Mouse (Mus musculus) frontal cortex, adult 2 months (tissue): ENCODE results near the gene Zdhhc17. TPM values are rescaled to one million over a fixed set of nuclear protein-coding genes. Genes with fewer than 3 reads are reported as not detected.

Experiments used
- DNase-seq, 2 experiments: peaks; one replicate each; pipeline ENCODE4 v3.0.0; 2022; ENCODE audit warnings: low spot score in 1 of 2; ENCODE audit errors: extremely low spot score in 1 of 2
- polyA plus RNA-seq: library from polyadenylated mRNA; depleted of rRNA; stranded (reverse); fragments of >200 nt; gene quantifications from 2 replicates; pipeline ENCODE4 v1.2.3, GENCODE M21; 2012

The Zdhhc17 gene
- polyA plus RNA-seq, 1 experiment: 97.1 TPM

DNA sequence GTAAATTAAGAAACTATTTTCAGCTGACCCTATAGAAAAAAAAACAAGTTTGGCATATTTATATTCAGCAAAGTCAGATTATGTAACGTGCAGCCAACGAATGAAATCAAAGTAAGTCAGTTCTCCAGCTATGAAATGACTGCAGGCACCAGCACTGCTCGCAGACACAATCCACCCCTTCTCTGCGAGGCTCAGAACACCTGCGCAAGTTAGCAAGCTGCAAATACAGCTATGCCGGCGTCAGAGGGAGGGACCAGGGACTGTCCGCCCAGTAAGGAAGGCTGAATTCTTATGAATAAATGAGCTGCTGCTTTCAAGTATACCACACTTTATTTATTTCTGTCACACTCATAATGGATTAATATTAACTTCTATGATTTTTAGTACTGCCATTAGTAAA lies 50.2 kb downstream of the Zdhhc17 start:
- DNase-seq: peak in 1 of 2 experiments; percentile 49

DNA sequence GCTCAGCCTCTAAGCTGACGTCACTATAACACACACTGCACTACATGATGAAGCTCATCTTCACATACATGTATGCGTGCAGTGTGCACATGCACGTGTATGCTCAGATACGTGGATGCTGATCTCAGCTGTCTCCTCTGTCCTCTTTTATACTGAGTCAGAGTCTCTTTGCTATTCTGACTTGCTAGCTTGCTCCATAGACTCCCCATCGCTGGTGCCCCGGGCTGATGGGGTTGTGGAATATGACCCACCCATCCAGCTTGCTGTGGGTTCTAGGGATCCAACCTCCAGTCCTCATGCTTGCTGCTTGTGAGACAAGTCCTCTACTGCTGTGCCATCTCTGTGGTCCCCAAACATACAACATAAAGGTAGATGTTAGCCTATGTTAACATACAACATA lies 51.1 kb downstream of the Zdhhc17 start:
- no peak for DNase-seq

DNA sequence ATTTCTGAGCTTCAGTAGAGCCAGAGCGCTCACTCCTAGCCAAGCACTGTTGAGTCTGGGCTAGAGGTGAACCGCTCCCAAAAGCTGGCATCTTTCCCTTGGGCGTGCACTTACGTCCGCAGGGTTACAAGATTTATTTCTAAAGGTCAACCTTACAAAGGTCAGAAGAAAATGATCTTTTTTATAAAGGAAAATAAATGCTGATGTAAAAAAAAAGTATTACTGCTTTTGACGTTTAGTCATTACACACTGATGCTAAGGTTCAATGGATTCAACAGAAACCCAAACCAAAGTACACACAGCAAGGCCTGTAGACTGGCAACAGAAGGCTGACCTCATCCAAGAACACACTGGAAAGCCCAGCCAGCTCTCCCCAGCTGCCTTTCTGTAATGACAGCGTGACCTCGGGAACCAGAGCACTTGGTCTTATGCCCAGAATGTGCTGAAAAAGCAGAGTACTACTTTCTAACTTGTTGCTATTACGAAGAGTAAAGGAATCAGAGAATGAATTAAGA lies 56.9 kb downstream of the Zdhhc17 start:
- peak; percentile 33 to 62 for DNase-seq

DNA sequence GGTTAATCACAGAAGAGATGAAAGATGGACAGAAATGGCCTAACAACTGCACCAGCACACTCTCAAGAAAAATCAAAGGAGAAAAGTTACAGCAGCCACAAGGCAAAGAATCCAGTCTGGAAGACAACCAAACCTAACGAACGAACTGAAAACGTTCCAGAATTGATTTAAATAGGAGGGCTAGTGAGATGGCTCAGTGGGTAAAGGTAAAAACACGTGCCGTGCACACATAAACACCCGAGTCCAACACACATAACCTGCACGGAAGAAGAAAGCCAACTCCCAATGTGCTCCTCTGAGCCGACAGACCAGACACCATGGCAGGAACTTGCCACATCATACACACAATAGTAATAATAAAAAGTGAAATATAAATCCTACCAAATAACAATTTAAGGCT lies 57.7 kb downstream of the Zdhhc17 start:
- no peak for DNase-seq

DNA sequence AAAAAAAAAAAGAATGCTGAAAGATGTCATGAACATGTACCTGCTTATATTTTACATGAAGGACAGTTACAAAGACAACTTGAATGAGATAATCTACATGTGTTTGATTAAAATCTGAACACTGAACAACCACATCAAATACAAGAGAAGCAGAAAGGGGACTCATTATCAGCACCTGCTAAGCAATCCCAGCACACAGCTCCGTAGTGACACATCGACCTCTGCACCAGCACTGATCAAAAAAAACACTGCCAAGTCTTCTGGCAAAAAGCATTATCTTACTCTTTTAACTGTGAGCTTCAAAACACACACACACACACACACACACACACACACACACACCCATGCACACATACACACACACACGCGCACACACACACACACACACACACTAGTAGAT lies 58.2 kb downstream of the Zdhhc17 start:
- no peak for DNase-seq

DNA sequence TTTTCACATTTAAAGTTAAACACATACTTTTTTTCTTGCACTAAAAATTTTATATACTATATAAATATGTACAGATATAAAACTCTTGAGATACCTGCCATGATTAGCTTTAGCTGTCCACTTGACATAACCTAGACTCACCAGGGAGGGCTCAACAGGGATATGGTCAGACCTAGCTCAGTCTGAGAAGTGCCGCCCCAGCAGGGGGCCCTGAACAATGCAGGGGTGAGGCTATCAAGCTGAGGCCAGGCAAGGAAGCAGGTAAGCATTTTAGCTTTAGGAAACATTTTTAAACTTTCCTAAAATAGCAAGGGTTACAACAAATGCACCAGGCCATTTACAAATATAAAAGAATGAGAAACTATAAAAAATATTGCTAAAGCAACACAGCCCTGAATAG lies 58.8 kb downstream of the Zdhhc17 start:
- no peak for DNase-seq

DNA sequence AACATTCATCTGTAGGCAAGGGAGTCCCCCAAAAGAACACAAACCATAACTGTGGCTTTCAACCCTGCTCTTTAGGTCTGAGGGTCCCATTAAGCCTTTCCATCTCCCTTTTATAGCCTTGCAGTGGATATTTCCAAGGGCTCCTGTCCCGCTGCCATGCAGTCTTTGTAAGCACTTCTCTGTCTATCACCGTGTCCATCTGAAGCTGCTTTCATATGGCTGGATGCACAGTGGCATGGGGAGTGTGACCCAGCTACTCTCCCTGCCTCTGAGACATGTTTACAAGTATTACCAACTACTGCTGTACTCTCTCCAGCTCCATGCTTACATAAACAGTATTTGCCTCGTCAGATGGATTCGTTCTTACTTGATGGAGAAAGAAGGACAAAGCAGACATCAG lies 62.4 kb downstream of the Zdhhc17 start:
- DNase-seq: no peak

DNA sequence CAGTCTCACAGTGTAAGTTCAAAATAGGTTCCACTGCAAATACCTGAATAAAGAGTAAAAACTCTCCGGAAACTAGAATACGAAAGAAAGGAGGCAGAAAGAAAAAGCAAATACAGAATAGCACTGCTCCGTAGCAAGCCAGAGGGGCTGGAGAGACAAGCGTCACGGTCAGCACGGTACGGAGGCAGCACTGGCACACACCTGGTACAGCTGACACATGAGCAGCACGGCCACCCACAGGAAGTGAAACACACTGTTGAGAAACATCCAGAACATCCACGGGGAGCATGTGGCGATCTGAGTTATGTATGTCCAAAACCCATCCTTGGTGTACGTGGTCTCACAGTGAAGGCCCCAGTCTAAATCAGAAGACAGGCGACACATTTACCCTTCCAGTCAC lies 64.0 kb downstream of the Zdhhc17 start:
- DNase-seq: no peak

DNA sequence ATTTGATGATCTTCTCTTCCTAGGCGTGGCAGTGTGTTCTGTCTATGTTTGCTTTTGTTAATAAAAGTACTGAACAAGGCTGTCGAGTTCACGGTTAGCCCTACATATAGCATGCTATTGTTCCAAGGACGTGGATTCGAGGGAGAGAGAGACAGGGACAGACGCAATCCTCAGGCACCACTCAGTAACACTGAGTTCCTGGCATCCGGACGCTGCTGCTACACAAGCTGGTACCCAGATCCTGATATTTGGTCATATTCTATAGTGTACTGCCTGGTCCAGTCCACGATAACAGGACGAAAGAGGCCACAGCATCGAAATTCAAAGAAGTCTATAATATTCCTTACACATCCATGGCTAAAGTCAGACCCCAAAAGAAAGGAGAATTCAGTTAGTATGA lies 65.8 kb downstream of the Zdhhc17 start:
- no peak for DNase-seq

DNA sequence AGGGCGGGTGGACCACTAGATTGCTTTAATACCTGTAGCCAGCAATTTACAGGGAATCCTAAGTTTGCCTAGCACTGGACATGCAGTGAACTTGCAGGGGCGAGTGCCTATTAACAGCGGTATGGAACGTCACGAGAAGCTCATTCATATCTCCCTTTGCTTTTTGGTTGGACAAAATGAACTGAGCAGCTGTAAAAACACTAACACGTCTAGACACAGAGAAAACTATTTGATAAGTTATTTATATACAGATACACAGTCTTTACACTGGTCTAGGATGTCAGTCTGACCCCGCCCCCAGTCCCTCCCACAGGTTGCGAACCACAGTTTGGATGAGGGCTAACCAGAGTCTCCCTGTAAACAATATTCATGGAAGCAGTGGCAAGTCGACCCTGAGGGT lies 67.1 kb downstream of the Zdhhc17 start:
- DNase-seq: no peak

DNA sequence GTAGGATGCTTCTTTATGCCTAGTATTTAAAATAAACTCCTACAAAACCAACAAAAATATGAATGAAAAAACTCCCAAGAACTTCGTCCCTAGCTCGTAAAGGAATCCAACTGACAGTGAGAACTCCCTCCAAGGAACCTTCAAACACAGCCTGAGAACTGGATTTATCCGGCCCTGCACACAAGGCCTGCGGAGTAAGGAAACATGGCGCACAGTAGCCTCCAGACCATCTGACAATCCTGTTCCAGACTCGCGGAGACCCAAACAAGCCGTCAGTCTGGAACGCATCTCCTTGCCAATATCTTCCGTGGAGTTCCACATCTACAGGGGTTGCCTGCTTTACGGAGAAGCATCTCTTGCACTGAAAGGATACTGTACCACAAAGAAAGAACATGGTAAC lies 68.0 kb downstream of the Zdhhc17 start:
- DNase-seq: no peak

DNA sequence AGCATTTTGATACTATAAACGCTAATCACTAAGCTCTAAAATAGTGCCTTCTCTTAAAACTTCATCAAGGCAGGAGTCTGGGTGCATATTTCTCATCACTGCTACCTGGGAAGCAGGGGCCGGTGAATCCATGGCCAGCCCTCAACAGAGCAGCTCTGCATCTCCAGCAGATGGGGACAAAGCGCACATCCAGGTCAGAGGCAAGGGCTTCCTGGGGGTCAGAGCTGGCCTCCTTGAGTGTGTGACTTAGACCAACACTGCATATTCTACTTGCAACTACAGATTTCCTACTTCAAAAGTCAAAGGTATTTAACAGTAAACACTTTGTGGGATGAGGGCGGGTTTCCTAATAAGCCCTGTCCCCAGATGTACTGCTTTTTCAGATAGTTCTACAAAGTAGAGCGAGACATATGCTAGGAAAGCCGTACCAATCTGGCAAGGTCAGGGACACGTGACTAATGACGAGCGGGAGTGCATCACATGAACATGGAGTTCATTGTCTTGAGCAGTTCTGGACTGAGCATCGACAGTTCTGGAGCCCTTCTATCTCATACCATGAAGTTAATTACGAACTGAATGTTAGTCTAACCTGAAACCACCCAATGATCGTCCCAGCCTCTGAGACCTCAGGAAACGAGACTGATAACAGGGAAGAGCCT lies 69.1 kb downstream of the Zdhhc17 start:
- no peak for DNase-seq

DNA sequence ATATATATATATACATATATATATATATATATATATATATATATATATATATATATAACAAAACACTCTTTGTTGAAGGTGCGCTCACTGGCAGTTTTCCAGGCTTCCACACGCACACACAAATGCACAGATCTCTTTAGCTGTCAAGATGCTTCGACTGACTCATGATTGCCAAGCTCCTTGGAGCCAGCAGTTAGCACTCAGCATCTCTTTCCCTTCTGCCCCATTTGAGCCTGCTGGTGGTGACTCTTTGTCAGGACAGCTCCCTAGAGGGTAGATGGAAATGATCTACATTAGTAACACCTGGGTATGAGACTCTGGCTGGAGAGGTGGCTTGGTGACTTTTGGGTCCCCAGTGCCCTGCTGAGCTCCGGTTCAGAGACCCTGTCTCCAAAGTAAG lies 70.2 kb downstream of the Zdhhc17 start:
- DNase-seq: no peak

DNA sequence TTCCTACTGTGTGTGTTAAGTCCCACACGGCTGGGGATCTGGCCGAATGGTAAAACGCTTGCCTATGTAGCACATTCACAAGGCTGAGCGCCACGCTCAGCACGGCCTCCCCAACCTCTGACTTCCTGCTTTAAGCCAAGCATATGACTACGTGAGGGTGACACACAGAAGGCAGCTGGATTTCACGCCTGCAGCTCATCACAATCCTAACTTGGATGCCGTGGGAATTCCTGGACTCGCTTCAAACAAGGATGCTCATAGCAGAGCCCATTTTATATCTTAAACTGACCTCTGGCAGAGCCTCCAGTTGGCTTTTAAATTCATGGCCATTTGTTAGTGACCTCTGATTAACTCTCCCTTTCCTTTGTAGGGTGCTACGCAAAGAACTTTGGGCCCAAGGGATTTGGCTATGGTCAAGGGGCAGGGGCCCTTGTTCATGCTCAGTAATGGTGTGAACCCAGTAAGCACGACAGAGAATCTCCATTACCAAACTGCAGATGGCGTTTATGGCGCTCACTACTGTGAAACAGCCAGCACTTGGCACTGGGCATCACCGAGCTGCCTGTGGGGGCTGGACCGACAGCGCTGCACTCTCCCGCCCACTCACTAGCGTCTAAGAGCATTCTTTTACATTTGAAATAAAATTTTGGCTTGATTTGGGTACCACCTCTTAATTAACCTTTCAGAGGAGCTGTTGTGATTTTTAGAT lies 70.9 kb downstream of the Zdhhc17 start:
- peak; percentile 62 to 78 for DNase-seq

DNA sequence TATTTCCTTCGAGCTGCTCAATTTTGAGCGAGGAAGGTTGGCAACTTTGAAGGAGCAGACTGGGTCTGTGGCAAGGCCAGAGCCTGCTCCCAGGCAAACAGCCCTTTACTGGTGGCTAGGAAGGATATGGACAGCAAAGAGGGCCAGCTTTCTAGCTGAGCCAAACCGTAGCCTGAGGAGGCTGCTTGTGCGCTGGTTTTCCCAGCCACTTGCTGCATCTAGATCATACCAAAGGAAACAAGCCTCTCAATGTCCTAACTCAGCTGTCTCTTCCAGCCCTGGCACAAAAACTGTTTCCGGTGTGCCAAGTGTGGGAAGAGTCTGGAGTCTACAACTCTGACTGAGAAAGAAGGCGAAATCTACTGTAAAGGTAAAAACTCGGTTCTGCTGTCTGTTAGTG lies 71.6 kb downstream of the Zdhhc17 start:
- no peak for DNase-seq

DNA sequence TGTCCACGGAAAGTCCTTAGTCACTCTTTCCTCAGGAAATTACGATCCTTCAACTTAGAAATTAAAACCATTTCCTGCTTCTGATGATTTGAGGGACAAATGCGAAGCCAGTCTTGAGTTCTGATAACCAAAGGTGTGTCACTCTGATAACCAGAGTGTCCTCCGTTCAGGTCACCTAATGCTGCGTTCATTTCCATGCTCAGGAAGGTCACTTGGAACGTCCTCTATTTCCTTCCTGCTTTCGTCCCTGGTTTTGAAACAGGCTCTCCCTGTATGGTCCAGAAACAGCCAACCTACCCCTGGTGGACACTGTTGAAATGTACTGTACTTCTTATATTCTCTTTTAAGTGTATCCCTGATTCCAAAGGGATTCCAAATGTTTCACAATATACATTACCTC lies 74.3 kb downstream of the Zdhhc17 start:
- no peak for DNase-seq

DNA sequence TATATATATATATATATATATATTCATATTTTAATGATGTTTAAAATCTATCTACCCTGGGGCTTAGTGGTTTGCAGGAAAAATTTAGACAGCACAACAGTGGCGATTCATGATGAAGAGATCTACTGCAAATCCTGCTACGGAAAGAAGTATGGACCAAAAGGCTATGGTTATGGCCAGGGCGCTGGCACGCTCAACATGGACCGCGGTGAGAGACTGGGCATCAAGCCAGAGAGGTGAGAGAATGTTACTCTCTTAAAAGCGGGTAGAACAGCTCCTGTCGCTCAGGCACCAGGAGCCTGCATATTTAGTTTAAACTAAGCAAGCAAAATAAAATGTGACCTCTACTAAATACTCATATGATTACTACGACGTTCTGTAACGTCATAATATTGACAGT lies 74.9 kb downstream of the Zdhhc17 start:
- DNase-seq: no peak

DNA sequence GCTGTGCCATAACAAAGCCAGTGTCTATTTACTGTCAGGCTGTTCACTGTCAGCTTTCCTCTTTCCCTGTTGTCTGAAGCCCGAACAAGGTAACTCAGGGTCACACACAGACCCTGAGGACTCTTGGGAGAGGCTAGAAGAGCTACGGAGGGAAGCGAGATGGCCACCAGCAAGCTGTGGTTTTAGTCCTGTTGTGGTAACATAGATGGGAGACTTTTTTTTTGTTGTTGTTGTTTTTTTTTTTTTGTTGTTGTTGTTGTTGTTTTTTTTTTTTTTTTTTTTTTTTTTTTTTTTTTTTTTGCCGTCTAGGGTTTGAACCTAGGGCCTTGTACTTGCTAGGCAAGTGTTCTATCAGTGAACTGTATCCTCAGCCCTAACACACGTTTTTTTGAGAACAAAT lies 76.4 kb downstream of the Zdhhc17 start:
- DNase-seq: no peak

DNA sequence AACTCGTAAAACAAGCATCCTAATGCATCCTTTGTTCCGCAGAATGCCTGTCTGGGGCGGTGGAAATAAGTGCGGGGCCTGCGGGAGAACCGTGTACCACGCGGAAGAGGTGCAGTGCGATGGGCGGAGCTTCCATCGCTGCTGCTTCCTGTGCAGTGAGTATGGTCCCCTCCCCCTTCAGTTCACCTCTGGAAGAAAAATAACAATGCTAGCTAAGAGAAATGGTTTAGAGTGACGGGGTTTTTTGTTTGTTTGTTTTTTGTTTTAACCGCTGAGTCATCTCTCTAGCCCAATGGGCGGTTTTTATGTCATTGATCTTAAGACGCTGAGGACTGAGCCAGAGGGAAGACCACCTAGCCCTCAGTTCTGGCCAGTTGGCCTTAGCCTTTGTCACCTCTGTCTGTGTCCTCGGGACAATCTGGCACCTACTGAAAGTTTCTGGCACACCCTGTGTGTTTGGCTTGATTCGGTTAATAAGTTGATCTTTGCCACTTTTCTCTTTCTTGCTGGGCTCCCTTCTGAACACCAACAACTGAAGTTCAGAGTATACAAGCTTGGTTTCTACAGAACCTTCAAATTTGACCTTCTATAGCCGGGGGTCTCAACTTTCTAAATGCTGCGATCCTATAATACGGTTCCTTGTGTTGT lies 77.9 kb downstream of the Zdhhc17 start:
- no peak for DNase-seq

DNA sequence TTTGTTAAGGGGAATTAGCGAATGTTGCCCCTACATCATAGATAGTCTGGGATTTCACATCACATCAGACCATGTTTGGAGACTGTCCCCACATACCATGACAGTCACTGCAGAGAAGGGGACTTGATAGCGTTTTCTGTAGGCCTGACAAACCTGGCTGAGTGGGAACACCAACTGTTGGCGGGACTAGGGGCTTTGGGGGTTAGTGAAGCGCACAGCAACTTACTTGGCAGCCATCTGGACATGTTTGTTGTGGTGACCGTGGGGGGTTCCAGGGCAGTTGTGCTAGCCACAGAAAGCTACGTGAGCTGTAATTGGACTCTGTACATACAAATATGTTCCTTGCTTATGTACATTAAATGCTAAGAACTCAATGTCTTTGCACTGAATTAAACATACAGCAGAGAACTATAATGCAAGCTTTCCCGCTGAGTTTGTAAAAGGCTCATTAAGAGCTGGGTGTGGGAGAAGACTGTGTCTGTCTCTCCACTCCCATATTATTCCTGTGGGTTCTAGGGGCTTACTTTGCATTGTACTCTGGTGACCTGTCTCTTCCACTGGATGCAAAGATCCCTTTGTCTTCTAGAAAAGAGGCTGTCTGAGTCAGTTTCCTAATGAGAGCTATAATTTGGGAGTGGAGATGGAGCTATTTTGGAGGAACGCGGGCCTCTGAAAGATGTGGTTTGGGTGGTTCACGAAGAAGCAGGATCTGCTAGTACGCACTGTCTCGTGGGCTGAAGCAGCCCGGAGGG lies 78.6 kb downstream of the Zdhhc17 start:
- no peak for DNase-seq

DNA sequence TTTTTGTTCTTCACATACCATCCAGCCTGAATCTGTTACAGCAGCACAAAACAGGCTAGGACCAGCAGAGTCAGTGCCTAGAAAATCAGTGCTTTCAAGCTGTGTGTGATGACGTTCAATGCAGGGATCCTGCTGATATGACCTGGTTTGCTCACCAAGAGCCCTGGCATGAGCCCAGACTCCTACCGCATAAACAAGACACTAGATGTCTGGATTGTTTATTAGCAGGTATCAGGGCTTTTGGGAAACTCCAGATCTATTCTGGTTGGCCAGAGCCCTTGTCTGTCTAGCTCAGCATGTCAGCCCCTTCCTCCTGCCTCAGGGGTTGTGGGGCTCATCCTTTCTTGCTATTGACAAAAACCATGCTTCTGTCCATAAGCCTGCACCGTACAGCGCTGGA lies 80.2 kb downstream of the Zdhhc17 start:
- no peak for DNase-seq
